Mouse (Mus musculus) liver, embryonic 14.5 days (tissue): ENCODE results near the gene Dtx3.

ENCODE experiments used
- CTCF ChIP-seq: IDR thresholded peaks from 2 replicates; pipeline ENCODE4 v1.5.1; 2016; ENCODE audit warnings: antibody characterized with exemption, low read depth, control low read depth
- EP300 ChIP-seq: IDR thresholded peaks from 2 replicates; pipeline ENCODE4 v1.6.1; 2016; ENCODE audit warnings: antibody characterized with exemption, low read depth

- TF ChIP-seq CTCF (no peak), EP300 (no peak)
These were observed 3.9 kb upstream of the Dtx3 start for GRCm38 (mm10) chr10:127199474-127199873.
